Mouse (Mus musculus) fibroblast of lung, adult 2 months (primary cell): Measurements from ENCODE around the gene Vipr2.
A peak's percentile ranks its signal among the peaks of the same experiment; 100 is the strongest.

Experiments
- DNase-seq: peaks from one replicate; pipeline ENCODE4 v3.0.0-alpha.2; 2011; ENCODE audit warnings: low read depth

Gene Vipr2

DNA sequence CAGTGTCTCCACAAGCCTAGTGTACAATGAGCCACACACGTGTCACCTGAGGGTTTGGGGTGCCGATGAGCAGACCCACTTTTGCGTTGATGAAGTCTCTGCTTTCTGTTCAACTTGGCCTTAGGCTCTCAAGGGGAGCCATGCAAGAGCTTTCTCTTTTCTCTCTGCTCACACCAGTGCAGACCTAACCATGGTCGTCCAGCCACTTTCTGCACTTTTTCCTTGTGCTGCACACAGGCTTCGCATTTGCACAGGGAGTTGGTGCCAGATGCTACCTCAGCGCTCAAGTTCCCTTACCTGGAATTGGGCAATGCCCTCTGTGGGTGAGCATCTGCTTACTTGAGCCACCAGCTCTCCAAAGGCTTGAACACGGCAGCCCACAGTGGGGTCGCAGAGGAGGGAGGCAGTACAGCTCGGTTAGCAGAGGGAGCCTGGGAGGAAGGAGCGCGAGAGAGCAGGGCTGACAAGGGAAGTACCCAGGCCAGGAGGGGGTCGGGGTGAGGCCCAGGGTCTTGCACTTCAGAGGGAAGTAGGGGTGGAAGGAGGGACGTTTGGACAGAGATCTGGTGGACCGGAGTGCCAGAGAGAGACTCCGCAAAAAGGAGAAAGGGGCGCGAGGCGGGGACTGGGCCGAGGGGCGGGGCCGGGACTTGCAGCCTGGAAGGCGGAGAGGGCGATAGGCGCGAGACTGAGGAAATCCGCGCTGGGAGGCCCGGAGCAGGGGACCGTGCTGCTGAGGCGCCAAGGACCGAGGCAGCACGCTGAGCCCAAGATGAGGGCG lies at the start of gene Vipr2:
Vipr2 (plus strand) TSS at position 653 of the 781 bp plus-strand sequence.
- no peak for DNase-seq

DNA sequence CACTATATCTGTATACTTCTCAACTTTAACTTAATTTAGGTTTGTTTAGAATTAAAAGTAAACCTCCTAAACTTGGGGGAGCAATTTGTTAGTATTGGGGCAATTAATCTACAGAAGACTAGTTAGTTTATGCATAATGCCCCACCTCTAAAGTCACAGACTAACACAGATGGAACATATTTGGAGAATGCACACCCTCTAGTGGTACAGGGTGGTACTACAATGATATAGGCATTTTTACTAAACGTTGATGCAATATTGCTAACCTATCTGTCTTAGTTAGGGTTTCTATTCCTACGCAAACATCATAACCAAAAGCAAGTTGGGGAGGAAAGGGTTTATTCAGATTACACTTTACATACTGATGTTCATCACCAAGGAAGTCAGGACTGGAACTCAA lies 49.4 kb upstream of the Vipr2 start:
- DNase-seq: no peak

DNA sequence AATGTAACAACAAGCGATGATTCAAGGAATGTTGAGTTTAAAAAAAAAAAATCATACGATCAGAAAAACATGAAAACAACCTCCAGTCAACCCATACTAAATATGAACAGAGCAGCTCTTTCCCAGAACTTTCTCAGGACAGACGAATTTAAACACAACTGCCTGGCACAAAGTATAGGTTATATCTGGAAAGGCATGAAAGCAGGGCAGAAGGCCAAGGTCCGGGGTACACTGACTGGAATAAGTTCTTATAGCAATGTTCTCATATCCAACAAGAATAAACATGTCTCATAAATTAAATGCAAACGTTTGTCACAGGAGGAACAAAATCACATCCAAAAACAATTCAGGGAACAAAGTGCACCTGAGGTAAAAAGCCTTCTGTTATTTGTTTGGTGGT lies 42.2 kb upstream of the Vipr2 start:
- no peak for DNase-seq

GRCm38 (mm10) chr12:116044785-116045184 lies 32.7 kb upstream of the Vipr2 start:
- no peak for DNase-seq

DNA sequence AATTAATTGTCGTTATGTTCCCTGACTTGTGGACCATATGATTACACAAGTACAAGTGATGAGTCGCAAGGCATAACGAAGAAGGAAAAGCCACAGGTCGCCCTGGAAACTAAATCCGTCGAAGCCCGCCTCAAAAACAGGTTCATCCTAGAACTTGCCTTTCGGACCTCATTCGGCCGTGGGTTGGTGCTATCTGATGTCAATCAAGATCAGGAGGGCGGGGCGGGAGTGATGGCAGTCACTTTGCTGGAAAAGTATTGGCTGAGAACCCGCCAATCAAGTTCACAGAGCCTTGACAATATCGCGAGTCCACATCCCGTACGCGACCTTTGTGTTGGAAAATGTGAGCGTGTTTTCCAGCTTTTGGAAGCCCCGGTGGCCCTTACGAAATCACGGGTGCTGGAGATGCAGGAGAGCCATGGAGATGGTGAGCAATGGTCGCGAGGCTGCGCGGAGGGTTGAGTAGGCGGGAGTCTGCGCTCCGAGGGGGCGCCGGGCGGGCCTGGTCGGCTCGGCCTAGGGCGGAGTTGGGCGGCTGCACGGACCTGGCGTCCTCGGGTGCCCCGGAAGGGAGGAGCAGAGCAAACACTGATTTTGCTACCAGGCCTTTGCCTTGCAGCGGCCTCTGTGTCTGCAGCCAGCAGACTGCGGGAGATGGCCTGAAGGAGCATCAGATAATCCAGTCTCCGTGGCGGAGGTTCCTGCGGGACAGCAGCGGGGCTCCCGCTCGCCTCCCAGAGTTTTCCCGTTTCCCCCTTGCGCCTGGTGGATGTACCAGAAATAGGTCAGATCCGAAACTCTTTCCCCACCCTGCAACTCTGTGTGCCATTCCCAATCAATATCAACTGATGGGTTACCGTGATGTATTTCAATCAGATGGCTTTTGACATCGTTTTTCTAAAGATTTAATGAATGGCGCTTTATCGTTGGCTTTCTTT lies 29.8 kb upstream of the Vipr2 start, which contains the start of gene Zfp386:
Zfp386 (plus strand) TSS at position 285 of the 938 bp plus-strand sequence.
- peak; percentile 99 for DNase-seq

GRCm38 (mm10) chr12:116048766-116049165 lies 28.8 kb upstream of the Vipr2 start:
- DNase-seq: no peak

DNA sequence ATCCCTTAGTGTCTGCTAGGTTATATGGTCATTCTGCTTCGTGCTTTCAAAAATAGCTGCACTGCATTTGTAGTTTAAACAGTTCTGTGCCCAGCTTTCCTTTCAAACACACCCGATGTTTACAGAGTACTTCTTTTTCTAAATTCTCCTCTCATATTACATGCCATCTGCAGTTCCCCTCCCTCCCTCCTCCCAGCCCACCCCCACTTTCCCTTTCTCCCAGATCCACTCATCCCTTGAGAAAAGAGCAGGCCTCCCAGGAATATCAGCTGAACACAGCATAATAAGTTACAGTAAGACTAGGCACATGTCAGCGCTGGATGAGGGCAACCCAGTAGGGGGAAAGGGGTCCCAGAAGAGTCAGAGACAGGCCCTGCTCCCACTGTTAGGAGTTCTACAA lies 28.3 kb upstream of the Vipr2 start:
- no peak for DNase-seq

- no peak for DNase-seq
Observed at GRCm38 (mm10) chr12:116049701-116050100, 27.8 kb upstream of the Vipr2 start.

DNA sequence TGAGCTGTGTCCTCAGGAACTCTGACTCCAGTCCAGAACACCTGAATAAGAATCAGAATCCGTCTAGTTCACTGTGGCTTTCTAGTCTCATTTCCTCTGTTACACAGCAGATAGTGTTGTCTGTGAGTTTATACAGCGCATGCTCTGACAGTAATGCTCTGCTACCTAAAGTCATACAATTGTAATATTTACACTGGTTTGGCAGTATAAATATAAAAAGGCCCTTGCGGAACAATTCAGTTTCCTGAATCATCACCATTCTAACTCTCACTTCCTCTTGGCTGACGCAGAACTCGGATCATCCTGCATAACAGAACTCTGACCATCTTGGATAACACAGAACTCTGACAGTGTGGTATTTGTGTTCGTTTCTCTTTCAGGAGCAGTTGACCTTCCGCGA lies 23.2 kb upstream of the Vipr2 start:
- no peak for DNase-seq

GRCm38 (mm10) chr12:116056112-116056511 lies 21.4 kb upstream of the Vipr2 start:
- no peak for DNase-seq

DNA sequence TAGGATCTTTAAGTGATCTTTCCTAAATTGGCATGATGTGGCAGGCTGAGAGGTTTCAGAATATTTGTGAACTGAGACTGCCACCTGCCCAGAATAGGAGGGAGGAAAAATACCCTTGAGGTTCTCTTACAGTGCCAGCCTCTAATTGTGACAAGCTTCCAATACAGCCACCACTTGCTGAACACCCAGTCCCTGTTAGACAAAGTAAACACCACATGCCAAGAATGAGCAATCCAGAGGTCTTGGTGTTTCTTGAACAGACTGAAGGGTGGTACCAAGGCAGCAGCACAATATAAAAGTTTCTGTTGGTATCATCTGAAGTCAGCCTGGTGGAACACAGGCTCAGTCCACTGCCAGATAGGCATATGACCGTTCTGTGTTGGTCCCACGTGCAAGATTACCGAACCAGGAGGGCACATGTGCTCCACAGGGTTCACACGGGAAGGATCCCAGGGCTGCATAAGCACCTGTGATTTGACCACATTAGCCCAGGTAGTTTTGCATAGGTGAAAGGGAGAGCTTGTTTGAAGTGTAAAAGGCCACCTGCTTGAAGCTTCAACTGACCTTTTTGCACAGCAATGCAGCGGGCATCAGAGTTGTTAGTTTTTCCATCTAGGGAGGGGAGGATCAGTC lies 15.8 kb upstream of the Vipr2 start:
- DNase-seq: no peak

- DNase-seq: no peak
Observed at GRCm38 (mm10) chr12:116062194-116062583, 15.3 kb upstream of the Vipr2 start.

DNA sequence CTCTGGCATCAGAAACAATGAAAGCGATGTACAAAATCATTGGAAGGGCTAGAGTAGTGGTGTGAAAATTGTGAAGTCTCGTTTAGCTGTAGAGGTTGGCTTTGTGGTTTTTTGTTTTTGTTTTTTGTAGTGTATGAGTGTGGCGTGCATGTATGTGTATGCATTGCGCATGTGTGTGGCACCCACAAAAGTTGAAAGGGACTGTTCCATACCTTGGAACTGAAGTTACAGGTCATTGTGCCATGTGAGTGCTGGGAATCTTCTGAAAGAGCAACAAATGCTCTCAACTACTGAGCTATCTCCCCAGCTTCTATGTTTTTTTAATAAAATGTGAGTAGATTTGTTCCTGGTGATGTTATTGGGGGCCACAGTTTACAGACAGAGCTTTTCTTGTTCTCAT lies 14.5 kb upstream of the Vipr2 start:
- no peak for DNase-seq

GRCm38 (mm10) chr12:116071023-116071422 lies 6.5 kb upstream of the Vipr2 start:
- DNase-seq: no peak

- no peak for DNase-seq
Observed at GRCm38 (mm10) chr12:116077855-116078366, 385 bp downstream of the Vipr2 start.

DNA sequence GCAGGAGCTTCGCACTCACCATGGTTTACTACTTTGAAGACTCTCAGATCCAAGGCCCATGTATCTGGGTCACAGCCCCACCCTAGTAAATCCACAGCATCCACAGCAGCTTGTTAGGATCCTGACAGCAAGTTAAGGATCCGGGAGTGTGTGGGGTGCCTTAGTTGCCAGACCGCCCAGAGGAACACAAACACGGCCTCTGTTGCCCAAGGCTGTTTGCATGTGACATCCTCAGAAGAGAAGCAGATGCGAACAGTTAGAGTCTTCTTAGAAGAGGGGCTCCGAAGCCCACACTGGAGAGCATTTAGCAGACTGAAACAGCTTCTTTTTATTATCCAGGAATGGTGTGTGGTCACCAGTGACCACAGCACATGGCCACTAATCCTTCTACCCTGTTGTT lies 5.6 kb downstream of the Vipr2 start:
- DNase-seq: no peak

GRCm38 (mm10) chr12:116084294-116084693 lies 6.8 kb downstream of the Vipr2 start:
- DNase-seq: no peak

- no peak for DNase-seq
Observed at GRCm38 (mm10) chr12:116086951-116087600, 9.6 kb downstream of the Vipr2 start.

DNA sequence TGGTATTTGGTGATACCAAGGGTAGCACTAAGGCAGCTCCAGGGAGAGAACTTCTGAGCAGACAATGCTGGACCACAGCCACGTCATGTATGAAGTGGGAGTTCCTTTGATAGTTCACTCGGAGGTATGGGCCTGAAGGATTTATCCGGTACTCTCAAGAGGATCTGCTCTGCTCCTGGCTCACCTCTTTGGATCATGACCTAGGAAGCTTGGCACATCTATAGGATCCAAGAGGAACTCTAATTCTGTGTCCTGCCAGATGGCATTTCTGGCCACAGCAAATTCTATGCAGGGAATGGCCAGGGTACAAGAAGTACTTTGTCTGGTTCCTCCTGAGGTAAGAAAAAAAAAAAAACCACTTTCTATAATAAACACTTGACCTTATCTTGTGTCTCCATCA lies 12.3 kb downstream of the Vipr2 start:
- DNase-seq: no peak

- DNase-seq: no peak
Observed at GRCm38 (mm10) chr12:116094765-116095555, 17.4 kb downstream of the Vipr2 start.

- no peak for DNase-seq
Observed at GRCm38 (mm10) chr12:116096361-116096904, 18.9 kb downstream of the Vipr2 start.
